ENCODE assay signal across 8 mouse cellular contexts in genomic region chr10:67226109-67226508, GRCm38 (mm10). TPM values are rescaled to one million over a fixed set of nuclear protein-coding genes. Genes with fewer than 3 reads are reported as not detected.
DNase-seq lines count a peak whose midpoint lies in the region; ATAC-seq lines count a peak whose summit lies in the region.

No protein-coding gene starts in this region.

- no peak overlapping the region for H3K4me2 ChIP-seq in heart, embryonic 13.5 days

- no peaks in the 10 kb centered on the region for H3K27me3 ChIP-seq in heart, embryonic 13.5 days (replicated peaks)

- no peak for DNase-seq in cerebellum, postnatal 4 days (ENCODE audit: low spot score in 2 of 2)
- DNase-seq in 416B (ENCODE audit: low read depth) = peak; percentile 68
- peak; percentile 37 to 46 for DNase-seq in cerebellum, postnatal 36 days
- DNase-seq in layer of hippocampus, adult 9-11 months = peak; percentile 81
- DNase-seq in yolk sac, embryonic 10.5 days (ENCODE audit: low spot score) = no peak

- peaks cover 70% of the 10 kb centered on the region for H3K36me3 ChIP-seq in heart, embryonic 13.5 days
- peaks cover 63% of the 10 kb centered on the region for H3K36me3 ChIP-seq in macrophage (ENCODE audit: inconsistent target)

- H3K4me1 ChIP-seq in heart, embryonic 13.5 days = peaks cover 59% of the 10 kb centered on the region

- no peaks in the 10 kb centered on the region for H3K9me3 ChIP-seq in heart, embryonic 13.5 days

- no peak overlapping the region for H3K4me3 ChIP-seq in heart, embryonic 13.5 days
- no peak overlapping the region for H3K4me3 ChIP-seq in macrophage (ENCODE audit: inconsistent target)

- H3K9ac ChIP-seq in heart, embryonic 13.5 days = no peak overlapping the region; the same call in 1 of the 2 replicates

- 48% methylated on average over 7 of the region's 7 CpGs for WGBS in heart, embryonic 13.5 days
- WGBS in macrophage (ENCODE audit: missing documents) = 2% methylated on average over 6 of the region's 7 CpGs

- peak overlapping the region; percentile 80 for H3K27ac ChIP-seq in heart, embryonic 13.5 days (replicated peaks)
- peak overlapping the region; percentile 51 for H3K27ac ChIP-seq in macrophage

- ATAC-seq in cerebellum, adult (ENCODE audit: insufficient number of reproducible peaks, low FRiP score, low TSS enrichment) = peak; percentile 58; the same call in 1 of the 2 replicates
- no peak for ATAC-seq in heart, embryonic 13.5 days (ENCODE audit: extremely low read depth, insufficient number of reproducible peaks, low FRiP score, low TSS enrichment)

- H3K79me2 ChIP-seq in macrophage (ENCODE audit: inconsistent target) = peaks cover 90% of the 10 kb centered on the region

RNA-seq across cellular contexts. Expression of gene Nrbf2, which starts 59.0 kb away (rescaled TPM):
- polyA plus RNA-seq in heart, embryonic 13.5 days (2015; fragmentation: Nextera tagmentation; extraction: Ambion mirVana) = 27.9 and 30.6 TPM in 2 replicates
- 10 to 100 TPM; 17.6 to 48.9 (median 36.4) TPM for total RNA-seq in macrophage (2018; cell fraction: chromatin; rRNA removed)
- 10 to 100 TPM; 31.6 to 52.0 (median 42.0) TPM for total RNA-seq in macrophage (2018; cell fraction: cytosol; rRNA removed)
- total RNA-seq in macrophage (2018; cell fraction: nucleus; rRNA removed) = 10 to 100 TPM; 22.5 to 49.8 (median 33.2) TPM
- 34.9 to 45.8 TPM (median 43.4 TPM) in 3 replicates for polyA plus RNA-seq in macrophage (2018)

Comparison
In these comparisons a context has a peak if more than half of its experiments do, and no peak if none do; other contexts are left out.
1. DNase-seq: peak in 416B (single experiment), cerebellum, postnatal 36 days (2 of 2) and layer of hippocampus, adult 9-11 months (single experiment); none in cerebellum, postnatal 4 days (0 of 2) and yolk sac, embryonic 10.5 days (single experiment).